Mouse (Mus musculus) cerebellum, adult (tissue): ENCODE data around the gene Exd1.

Experiments used
- ATAC-seq: cut with Nextera tagmentation; 2 replicates; pipeline ENCODE4 v1.9.2; 2017; ENCODE audit warnings: mild to moderate bottlenecking, moderate library complexity, mixed read lengths; ENCODE audit not compliant: insufficient number of reproducible peaks, low FRiP score, low TSS enrichment

The Exd1 gene

DNA sequence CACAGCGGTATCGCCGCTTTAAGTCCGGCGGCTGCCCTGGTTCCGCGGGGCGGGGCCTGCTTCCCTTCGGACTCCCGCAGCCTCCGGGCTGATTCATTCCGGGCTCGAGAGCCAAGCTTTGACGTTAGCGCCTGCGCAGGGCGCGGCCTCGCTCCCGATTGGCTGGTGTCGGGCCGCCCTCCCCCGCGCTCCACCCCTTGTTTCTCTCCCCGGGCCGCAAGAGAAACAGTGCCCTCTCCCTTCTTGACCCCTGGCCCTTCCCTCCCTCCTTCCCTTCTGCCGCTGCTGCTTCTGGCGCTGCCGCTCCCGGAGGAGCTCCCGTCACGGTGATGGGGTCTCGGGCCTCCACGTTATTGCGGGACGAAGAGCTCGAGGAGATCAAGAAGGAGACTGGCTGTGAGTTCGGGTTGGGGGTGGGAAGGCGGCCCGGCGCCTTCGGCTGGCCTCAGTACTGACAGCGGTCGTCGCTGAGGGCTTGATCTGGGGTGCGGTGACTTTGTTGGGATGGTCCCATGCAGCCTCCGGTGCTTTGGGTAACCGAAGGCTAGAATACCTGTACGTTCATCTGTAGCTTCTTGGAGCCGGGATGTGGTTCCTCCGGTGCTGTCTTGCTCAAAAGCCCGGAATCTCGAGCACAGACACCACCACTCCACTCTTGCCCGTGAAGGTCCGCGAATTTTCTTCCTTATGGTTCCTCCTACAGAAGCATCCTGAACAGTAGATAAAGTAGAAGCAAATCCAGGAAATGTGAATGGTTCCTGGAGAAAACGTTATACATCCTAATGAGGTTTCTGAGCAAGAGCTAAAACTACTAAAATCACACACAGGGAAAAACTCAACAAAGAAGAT is at the start of gene Exd1, which contains the start of gene Chp1:
Exd1 (minus strand) TSS at position 106 of the 849 bp plus-strand sequence.
Chp1 (plus strand) TSS at position 176 of the 849 bp plus-strand sequence.
- peak; percentile 97 for ATAC-seq

DNA sequence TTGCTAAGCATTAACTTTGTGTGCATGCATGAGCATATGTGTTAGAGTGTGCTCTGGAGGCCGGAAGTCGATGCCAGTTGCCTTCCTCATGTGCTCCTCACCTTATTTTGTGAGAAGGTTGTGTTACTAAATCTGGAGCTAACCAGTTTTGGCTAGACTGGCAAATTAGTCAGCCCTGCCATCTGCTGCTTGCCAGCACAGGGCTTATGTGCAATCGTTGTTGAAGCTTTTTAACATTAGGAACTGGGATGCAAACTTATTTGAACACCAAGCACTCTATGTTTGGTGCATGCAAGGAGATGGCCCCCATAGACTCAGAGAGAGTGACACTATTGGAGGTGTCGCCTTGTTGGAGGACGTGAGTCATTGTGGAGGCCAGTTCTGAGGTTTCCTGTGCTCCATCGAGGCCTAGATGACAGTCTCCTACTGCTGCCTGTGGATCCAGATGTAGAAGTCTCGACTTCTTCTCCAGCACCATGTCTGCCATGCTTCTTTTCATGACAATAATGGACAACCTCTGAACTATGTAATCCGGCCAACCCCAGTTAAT is 49.4 kb upstream of the Exd1 start:
- no peak for ATAC-seq

- ATAC-seq: no peak
Observed at GRCm38 (mm10) chr2:119595308-119595707, 47.9 kb upstream of the Exd1 start.

GRCm38 (mm10) chr2:119594113-119594981 is 46.9 kb upstream of the Exd1 start:
- ATAC-seq: peak; percentile 98

GRCm38 (mm10) chr2:119593765-119594112 is 46.3 kb upstream of the Exd1 start:
- 0 out of 2 replicates have a peak, but pooled peaks have one; percentile 9 for ATAC-seq

DNA sequence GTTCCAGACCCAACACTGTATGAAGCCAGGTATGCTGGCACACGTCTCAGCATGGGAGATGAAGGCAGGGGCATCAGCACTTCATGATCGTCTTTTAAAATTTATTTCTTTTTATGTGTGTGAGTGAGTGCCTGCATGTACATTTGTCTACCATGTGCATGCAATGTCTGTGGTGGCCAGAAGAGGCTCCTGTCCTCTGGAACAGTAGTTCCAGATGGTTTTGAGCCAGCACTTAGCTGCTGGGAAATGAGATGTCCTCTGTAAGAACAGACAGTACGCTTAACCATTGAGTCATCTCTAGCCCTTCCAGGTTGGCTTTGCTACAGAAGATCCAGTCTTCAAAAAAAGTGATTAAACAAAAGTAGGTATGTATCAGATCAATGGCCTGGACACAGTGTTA is 43.8 kb upstream of the Exd1 start:
- ATAC-seq: no peak

- no peak for ATAC-seq
Observed at GRCm38 (mm10) chr2:119587383-119587782, 40.0 kb upstream of the Exd1 start.

- no peak for ATAC-seq
Observed at GRCm38 (mm10) chr2:119584282-119584681, 36.9 kb upstream of the Exd1 start.

- ATAC-seq: no peak
Observed at GRCm38 (mm10) chr2:119583439-119583838, 36.0 kb upstream of the Exd1 start.

- no peak for ATAC-seq
Observed at GRCm38 (mm10) chr2:119581571-119581970, 34.1 kb upstream of the Exd1 start.

- ATAC-seq: no peak
Observed at GRCm38 (mm10) chr2:119572471-119572870, 25.0 kb upstream of the Exd1 start.

DNA sequence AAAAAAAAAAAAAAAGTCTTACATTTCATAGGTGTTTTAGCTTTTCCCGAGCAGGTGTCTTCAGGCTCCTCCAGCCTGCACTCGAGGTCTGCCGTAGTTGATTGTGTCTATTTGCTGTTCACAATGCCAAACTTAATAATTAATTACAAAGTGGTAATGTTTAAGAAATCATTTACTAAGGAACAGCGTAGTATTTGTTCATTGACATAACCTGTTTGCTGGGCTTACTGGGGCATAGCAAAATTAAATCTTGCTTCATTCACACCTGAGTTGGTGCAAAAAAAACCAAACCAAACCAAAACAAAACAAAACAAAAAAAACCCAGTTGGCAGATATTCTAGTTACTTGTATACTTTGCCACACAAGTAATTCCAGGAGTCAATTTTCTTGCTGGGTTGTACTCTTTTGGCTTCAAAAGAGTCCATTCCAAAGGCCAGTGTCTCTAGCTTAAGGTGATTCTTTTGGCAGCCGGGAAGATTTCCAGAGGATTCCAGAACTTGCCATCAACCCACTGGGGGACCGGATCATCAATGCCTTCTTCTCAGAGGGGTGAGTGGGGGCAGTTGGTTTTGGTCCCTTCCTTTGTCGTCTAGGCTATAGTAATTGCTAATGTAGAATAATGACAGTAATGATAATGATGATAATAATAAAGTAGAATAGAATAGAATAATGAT is 18.9 kb upstream of the Exd1 start:
- ATAC-seq: no peak

- no peak for ATAC-seq
Observed at GRCm38 (mm10) chr2:119565284-119565683, 17.9 kb upstream of the Exd1 start.

DNA sequence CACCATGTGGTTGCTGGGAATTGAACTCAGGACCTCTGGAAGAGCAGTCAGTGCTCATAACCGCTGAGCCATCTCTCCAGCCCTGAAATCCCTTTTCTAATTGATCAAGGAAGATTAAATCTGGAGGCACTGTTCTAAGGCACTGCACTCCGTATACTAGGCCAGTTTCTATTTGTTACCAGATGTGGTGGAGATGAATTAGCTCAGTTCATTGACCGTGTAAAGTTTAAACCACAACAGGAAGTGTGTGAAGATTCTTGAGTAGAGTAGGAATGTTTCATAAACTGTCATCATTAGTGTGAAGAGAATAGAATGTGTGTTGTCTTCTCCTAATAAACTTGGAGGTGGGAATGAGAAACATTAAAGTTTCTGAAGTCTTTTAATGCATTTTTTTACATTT is 14.4 kb upstream of the Exd1 start:
- ATAC-seq: no peak

GRCm38 (mm10) chr2:119558737-119559340 is 11.4 kb upstream of the Exd1 start:
- no peak for ATAC-seq

DNA sequence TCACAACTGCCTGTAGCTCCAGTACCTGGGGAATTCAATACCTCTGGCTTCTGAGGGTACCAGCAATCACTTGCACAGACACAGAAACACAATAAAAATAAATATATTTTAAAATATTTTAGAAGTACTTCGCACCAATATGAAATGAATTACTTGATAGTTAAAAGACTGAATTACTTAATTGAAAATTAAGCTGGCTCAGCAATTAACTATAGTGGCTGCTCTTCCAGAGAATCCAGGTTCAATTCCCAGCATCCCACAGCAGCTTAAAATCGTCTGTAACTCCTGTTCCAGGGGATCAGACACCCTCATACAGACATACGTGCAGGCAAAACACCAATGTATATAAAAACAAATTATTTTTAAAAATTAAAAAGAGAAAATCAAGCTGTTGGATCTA is 10.6 kb upstream of the Exd1 start:
- no peak for ATAC-seq

DNA sequence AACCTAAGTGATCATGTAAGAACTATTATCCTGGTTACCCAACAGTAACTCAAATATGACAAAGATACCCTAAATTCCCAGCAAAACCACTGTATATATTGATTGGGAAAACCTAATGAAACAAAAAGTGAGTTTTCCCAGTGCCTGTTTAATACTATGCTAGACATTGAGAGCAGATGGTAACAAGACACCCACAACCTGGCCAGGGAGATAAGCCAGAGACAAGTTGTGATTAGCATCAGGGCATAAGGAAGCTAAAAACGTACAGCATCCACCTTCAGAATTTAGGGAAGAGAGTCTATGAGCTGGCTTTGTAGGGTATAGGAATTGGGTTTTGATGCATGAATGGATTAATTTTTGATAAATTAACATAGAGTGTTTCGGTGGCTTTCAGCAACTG is 2.3 kb upstream of the Exd1 start:
- no peak for ATAC-seq

GRCm38 (mm10) chr2:119548691-119549090 is 1.3 kb upstream of the Exd1 start:
- no peak for ATAC-seq

DNA sequence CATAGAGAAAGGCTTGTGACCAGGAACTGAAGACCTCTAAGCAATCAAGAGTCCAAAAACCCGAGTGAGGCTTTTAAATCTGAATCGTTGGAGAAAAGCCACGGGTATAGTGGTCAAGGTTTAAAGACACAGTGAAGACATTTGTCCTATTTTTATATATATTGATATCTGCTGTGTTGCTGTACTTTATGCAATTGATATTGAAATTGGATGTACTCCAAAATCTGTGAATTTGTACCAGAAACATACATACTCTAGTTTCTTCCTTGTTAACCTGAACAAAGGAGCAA is 889 bp upstream of the Exd1 start:
- no peak for ATAC-seq

- peak; percentile 62 for ATAC-seq
Observed at GRCm38 (mm10) chr2:119546848-119547521, 442 bp downstream of the Exd1 start.
